Mouse (Mus musculus) liver, embryonic 11.5 days (tissue): Measurements from ENCODE around the gene Glp2r. TPM values are rescaled to one million over a fixed set of nuclear protein-coding genes. Genes with fewer than 3 reads are reported as not detected.

ENCODE experiments used
- ATAC-seq: fragments of 200-750 bp; cut with Nextera tagmentation; replicated peaks from 2 replicates; pipeline ENCODE4 v1.8.0; 2017; ENCODE audit warnings: moderate number of reproducible peaks, mild to moderate bottlenecking, moderate TSS enrichment, moderate library complexity; ENCODE audit not compliant: low FRiP score
- DNase-seq: peaks from one replicate; pipeline ENCODE4 v3.0.0-alpha.2; 2017; ENCODE audit warnings: low spot score
- H3K27ac ChIP-seq: fragments of 300-500 bp; sonication (generic); 2 replicates; pipeline ENCODE4 v1.5.1; 2014; ENCODE audit warnings: mild to moderate bottlenecking, low read depth, low read length, control low read depth
- H3K27me3 ChIP-seq: fragments of 300-500 bp; sonication (generic); replicated peaks from 2 replicates; pipeline ENCODE4 v1.6.1; 2014; ENCODE audit warnings: low read length, mixed read lengths; ENCODE audit not compliant: control insufficient read depth, insufficient read depth
- H3K36me3 ChIP-seq: fragments of 300-500 bp; sonication (generic); 2 replicates; pipeline ENCODE4 v1.6.1; 2014; ENCODE audit warnings: mild to moderate bottlenecking, low read length, moderate library complexity, mixed read lengths; ENCODE audit not compliant: control insufficient read depth, insufficient read depth
- H3K4me1 ChIP-seq: fragments of 300-500 bp; sonication (generic); replicated peaks from 2 replicates; pipeline ENCODE4 v1.6.1; 2014; ENCODE audit warnings: low read length, mixed read lengths; ENCODE audit not compliant: control insufficient read depth, insufficient read depth
- H3K4me2 ChIP-seq: fragments of 300-500 bp; sonication (generic); 2 replicates; pipeline ENCODE4 v1.6.1; 2014; ENCODE audit warnings: mild to moderate bottlenecking, control low read depth, moderate library complexity
- H3K4me3 ChIP-seq: fragments of 300-500 bp; sonication (generic); 2 replicates; pipeline ENCODE4 v1.5.1; 2014; ENCODE audit warnings: low read depth, low read length, control low read depth
- H3K9ac ChIP-seq: fragments of 300-500 bp; sonication (generic); 2 replicates; pipeline ENCODE4 v1.6.1; 2014; ENCODE audit warnings: low read depth, low read length, control low read depth
- H3K9me3 ChIP-seq: fragments of 300-500 bp; sonication (generic); 2 replicates; pipeline ENCODE4 v1.6.1; 2016; ENCODE audit warnings: low read length, inconsistent platforms, mixed read lengths; ENCODE audit not compliant: control insufficient read depth
- WGBS: fragments of 180-500 bp; shearing (Covaris S2); extraction: QIAGEN DNeasy Blood & Tissue Kit; methylation state at CpG from one replicate; pipeline ENCODE4 v1.1.7; 2014; 5-methylcytosine and 5-hydroxymethylcytosine counted together
- polyA plus RNA-seq: library from polyadenylated mRNA; unstranded; fragments of >200 nt; fragmentation: Nextera tagmentation; extraction: Ambion mirVana; gene quantifications from 2 replicates; pipeline ENCODE4 v1.2.1, GENCODE M21; 2014

The Glp2r gene
- polyA plus RNA-seq, 1 experiment from 2014 or later, result 0.29 TPM

- WGBS, result 92% methylated on average over 8 of the region's 8 CpGs
- Histone ChIP-seq H3K9me3 (no peaks in the 10 kb centered on the region), H3K36me3 (no peaks in the 10 kb centered on the region), H3K9ac (no peak overlapping the region), H3K4me2 (no peak overlapping the region), H3K4me1 (no peaks in the 10 kb centered on the region), H3K27ac (no peak overlapping the region), H3K27me3 (no peaks in the 10 kb centered on the region), H3K4me3 (no peak overlapping the region)
- DNase-seq, result no peak
- ATAC-seq, result no peak
Measured at GRCm38 (mm10) chr11:67642421-67642820, 128.5 kb downstream of the Glp2r start.

- Histone ChIP-seq H3K4me2 (no peak overlapping the region), H3K4me1 (no peaks in the 10 kb centered on the region; the same call in 1 of the 2 replicates), H3K27ac (no peak overlapping the region), H3K27me3 (no peaks in the 10 kb centered on the region), H3K36me3 (no peaks in the 10 kb centered on the region), H3K4me3 (no peak overlapping the region), H3K9ac (no peak overlapping the region), H3K9me3 (no peaks in the 10 kb centered on the region)
- WGBS, result 82% methylated on average over 6 of the region's 6 CpGs
- ATAC-seq, result no peak
- DNase-seq, result no peak
Measured at GRCm38 (mm10) chr11:67640299-67640698, 130.7 kb downstream of the Glp2r start.

- WGBS, result 82% methylated on average over 3 of the region's 3 CpGs
- Histone ChIP-seq H3K27ac (no peak overlapping the region), H3K4me3 (no peak overlapping the region), H3K4me1 (no peaks in the 10 kb centered on the region; the same call in 1 of the 2 replicates), H3K9me3 (no peaks in the 10 kb centered on the region), H3K36me3 (no peaks in the 10 kb centered on the region), H3K4me2 (no peak overlapping the region), H3K9ac (no peak overlapping the region), H3K27me3 (no peaks in the 10 kb centered on the region)
- DNase-seq (no peak), ATAC-seq (no peak)
Measured at GRCm38 (mm10) chr11:67638401-67638800, 132.6 kb downstream of the Glp2r start.

DNA sequence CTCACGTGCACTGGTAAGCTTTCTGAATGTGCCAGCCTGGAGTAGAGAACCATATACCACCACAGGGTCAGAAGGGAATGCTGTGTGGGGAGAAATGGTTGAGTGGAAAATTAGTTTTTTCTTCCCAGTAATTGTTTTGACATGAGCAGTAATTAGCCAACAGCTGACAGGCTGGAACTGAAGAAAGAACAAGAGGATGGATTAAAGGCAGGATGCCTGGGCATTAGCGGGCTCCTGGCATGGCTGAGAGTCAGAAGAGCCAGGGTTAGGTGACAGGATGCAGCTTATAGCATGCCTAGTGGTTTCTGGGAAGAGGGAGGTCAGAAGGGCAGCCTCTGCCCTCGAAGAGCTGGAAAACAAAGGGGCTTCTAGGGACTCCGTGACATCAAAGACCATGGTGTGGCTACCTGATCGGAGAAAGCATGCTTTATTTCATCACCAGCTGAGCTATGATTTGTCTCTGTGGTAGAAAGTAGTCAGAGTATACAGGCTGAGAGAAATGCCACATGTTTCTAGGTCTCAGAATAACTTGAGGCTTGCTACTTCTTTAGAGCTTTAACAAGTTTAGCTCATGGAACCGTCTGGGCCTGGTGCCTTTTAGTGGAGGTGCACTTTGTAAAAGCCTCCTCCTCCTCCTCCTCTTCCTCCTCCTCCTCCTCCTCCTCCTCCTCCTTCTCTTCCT lies 133.9 kb downstream of the Glp2r start:
- Histone ChIP-seq H3K4me2 (no peak overlapping the region), H3K27ac (no peak overlapping the region), H3K9ac (no peak overlapping the region), H3K36me3 (no peaks in the 10 kb centered on the region), H3K9me3 (no peaks in the 10 kb centered on the region), H3K27me3 (no peaks in the 10 kb centered on the region), H3K4me1 (no peaks in the 10 kb centered on the region; the same call in 1 of the 2 replicates), H3K4me3 (no peak overlapping the region)
- no peak for ATAC-seq
- 59% methylated on average over 6 of the region's 6 CpGs for WGBS
- DNase-seq, result no peak

DNA sequence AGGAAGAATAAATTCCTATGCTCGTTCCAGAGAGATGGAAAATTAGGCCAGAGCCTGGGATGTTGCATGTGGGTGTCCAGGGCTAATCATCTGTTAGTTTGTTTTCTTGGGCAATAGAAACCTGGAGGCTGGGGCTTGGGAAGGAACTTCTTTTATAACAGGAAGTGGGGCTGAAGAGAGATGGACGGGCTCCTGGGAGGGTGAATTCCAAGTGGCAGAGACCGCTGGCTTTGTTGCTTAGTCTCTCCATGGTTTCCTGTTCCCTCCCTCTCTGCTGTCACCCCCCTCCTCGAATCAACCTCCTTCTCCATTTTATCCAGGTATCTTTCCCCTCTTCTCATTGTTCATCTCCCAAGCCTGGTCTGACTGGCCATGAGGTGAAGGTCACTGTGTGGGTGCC lies 134.8 kb downstream of the Glp2r start:
- H3K36me3 ChIP-seq, result no peaks in the 10 kb centered on the region
- no peak overlapping the region for H3K27ac ChIP-seq
- no peak overlapping the region for H3K4me3 ChIP-seq
- no peak for DNase-seq
- H3K9me3 ChIP-seq, result no peaks in the 10 kb centered on the region
- no peak overlapping the region for H3K9ac ChIP-seq
- no peak for ATAC-seq
- WGBS, result 38% methylated on average over 4 of the region's 4 CpGs
- H3K4me2 ChIP-seq, result no peak overlapping the region
- H3K4me1 ChIP-seq, result no peaks in the 10 kb centered on the region; the same call in 1 of the 2 replicates
- no peaks in the 10 kb centered on the region for H3K27me3 ChIP-seq

DNA sequence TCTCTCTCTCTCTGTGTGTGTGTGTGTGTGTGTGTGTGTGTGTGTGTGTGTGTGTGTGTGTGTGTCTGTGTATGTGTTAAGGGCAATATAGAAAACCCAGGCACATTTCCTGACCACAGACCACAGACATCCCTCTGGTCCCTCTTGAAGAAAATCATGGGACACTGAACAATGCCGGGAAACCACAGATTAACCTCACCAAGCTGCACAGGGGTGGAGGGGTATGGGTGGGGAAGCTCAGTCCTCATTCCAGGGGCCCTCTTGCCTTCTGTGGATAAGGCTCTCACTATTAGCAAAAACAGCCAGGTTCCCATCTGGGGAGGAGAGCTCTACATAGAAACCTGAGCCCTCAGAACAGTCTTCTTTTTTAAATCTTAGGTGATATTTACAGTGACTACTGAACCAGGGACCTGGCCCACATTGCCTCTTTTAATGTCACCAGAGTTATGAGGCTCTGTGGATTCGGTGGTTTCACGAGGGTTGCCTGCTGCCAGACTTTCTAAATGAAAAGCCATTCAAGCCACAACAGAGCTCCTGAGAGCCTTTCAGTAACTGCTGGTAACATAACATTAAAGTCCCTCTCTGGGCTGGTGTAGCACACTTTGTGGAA lies 137.2 kb downstream of the Glp2r start:
- ATAC-seq (no peak), DNase-seq (no peak)
- WGBS, result 50% methylated on average over 3 of the region's 3 CpGs

GRCm38 (mm10) chr11:67632906-67633305 lies 138.0 kb downstream of the Glp2r start:
- H3K36me3 ChIP-seq, result no peaks in the 10 kb centered on the region
- H3K4me3 ChIP-seq, result no peak overlapping the region
- H3K27me3 ChIP-seq, result no peaks in the 10 kb centered on the region
- DNase-seq (no peak), ATAC-seq (no peak)
- H3K27ac ChIP-seq, result no peak overlapping the region
- no peak overlapping the region for H3K4me2 ChIP-seq
- whole genome bisulfite sequencing, result 75% methylated on average over 8 of the region's 8 CpGs
- no peak overlapping the region for H3K9ac ChIP-seq
- no peaks in the 10 kb centered on the region; the same call in 1 of the 2 replicates for H3K4me1 ChIP-seq
- no peaks in the 10 kb centered on the region for H3K9me3 ChIP-seq

More for the DNA sequence above, 137.2 kb downstream of the Glp2r start:
- H3K27ac ChIP-seq, result no peak overlapping the region
- no peaks in the 10 kb centered on the region for H3K36me3 ChIP-seq
- no peak overlapping the region for H3K9ac ChIP-seq
- H3K4me3 ChIP-seq, result no peak overlapping the region
- no peaks in the 10 kb centered on the region for H3K27me3 ChIP-seq
- H3K4me1 ChIP-seq, result no peaks in the 10 kb centered on the region; the same call in 1 of the 2 replicates
- H3K4me2 ChIP-seq, result no peak overlapping the region
- H3K9me3 ChIP-seq, result no peaks in the 10 kb centered on the region

DNA sequence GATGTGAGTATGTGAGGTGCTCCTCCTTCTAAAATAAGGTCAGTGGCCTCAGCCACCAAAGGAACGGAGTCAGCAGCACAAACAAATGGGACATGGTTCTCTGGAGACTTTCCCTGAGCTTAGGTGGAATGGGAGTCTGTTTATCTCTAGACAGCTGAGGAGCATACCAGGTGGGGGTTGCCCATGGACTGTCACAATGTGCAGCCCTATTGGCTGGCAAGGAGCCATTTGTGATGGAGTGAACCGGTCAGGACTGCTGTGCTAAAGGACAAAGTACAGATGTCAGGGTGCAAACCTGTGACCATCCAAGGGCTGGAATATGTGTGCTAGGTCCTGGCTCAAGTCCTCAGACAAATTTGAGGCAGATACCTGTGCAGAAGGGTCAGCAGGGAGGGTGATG lies 142.4 kb downstream of the Glp2r start:
- Histone ChIP-seq H3K27ac (no peak overlapping the region), H3K4me3 (no peak overlapping the region), H3K4me2 (no peak overlapping the region), H3K9me3 (no peaks in the 10 kb centered on the region), H3K27me3 (no peaks in the 10 kb centered on the region), H3K9ac (no peak overlapping the region), H3K4me1 (no peaks in the 10 kb centered on the region), H3K36me3 (no peaks in the 10 kb centered on the region)
- ATAC-seq (no peak), DNase-seq (no peak)
- WGBS, result 62% methylated on average over 2 of the region's 2 CpGs

DNA sequence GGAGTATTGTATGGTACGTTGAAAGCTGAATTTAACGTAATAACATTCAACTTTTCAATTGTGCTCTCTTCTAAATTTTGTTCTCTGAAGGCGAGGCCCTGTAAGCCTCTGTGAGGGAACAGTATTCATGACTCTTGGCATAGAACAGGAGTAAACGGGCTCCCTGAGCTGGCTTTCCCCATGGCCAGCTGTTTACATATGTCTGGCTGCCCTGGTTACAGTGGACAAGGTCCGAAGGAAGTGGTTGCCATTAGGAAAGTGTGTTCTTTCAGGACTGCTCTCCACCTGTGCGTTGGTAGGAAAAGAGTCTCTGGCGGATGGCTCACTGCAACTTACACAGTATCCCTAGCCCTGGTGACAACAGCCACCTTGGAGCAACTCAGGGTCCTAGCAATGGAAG lies 143.8 kb downstream of the Glp2r start:
- Histone ChIP-seq H3K9me3 (no peaks in the 10 kb centered on the region), H3K4me2 (no peak overlapping the region), H3K36me3 (no peaks in the 10 kb centered on the region), H3K9ac (no peak overlapping the region), H3K27me3 (no peaks in the 10 kb centered on the region), H3K4me3 (no peak overlapping the region), H3K4me1 (no peaks in the 10 kb centered on the region), H3K27ac (no peak overlapping the region)
- 77% methylated on average over 7 of the region's 7 CpGs for WGBS
- no peak for DNase-seq
- ATAC-seq, result no peak
